Mouse (Mus musculus) left cerebral cortex, postnatal 36 days (tissue): Measurements from ENCODE around the gene Dock10. TPM values are rescaled to one million over a fixed set of nuclear protein-coding genes. Genes with fewer than 3 reads are reported as not detected.

Experiments used
- DNase-seq, 2 experiments: peaks; one replicate each; pipeline ENCODE4 v3.0.0; 2021 to 2022; ENCODE audit warnings: low spot score in 2 of 2, mixed read lengths in 1 of 2
- intact Hi-C: fragments of 180-260 bp; cut with DNase I; formaldehyde crosslinking; loops from one replicate; pipeline ENCODE4 v1.15.1; 2025
- total RNA-seq, 2 experiments: library from RNA; stranded (reverse); gene quantifications; 2 replicates each; pipeline ENCODE4 v1.2.3; 2021

The Dock10 gene
- total RNA-seq, 2 experiments from 2014 or later: 24.4 to 36.4 TPM

DNA sequence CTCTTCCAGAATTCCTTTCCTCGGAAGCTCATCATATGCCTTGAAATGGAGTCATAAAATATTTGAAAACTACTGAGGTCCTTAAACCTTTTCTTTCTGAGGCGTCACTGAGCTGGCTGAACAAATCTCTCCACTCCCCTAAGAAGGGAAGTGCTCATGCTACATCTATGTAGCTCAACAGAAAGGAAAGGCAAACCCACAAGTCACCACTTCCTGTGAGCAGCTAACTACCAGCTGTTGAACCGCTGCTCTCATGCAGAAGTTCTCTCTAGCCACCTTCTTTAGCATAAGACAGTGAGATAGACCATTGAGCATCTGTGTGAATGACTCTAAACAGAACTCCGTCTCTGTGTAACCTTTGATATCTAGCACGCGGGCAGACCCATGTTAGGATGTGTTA is 93.2 kb downstream of the Dock10 start:
- DNase-seq: no peak
- intact Hi-C loops: no loop called here

DNA sequence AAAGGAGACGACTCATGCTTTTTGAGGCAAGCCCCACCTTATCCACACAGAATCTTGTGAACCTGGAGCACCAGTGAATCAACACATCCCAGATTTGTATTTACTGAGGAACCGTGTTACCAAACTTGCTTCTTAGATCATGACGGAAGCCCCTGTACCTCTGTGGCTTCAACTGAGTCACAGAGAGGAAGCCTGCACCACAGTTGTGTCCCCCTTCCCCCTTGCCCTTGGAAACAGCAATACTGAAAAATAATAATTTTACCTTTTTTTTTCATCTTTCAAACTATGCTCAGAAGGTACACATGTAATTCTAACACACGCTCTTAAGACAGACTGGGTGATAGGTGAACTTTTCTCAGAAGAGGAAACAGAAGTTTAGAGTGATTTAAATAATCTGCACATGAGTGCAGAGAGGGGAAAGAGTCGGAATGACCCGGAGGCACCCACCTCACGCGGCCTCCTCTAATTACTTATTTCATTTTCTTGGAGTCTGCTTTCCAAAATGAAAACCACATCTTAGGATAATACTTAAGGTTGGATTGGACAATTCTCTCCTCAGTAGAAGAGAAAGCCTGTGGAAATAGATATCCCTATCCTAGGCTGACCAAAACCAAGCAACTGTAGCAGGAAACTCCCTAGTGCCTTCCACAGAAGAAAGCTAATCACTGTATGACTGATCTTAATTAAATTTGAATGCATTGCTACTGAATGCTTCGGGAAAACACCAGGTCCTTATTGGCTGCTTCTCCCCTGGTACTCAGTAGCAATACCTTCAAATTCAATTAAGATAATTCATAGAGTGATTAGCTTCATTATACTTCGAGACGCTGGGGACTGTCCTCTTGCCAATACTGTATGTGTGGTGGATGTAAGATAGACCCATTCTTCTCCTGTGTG is 96.6 kb downstream of the Dock10 start:
- DNase-seq: no peak
- intact Hi-C loops: no loop called here

DNA sequence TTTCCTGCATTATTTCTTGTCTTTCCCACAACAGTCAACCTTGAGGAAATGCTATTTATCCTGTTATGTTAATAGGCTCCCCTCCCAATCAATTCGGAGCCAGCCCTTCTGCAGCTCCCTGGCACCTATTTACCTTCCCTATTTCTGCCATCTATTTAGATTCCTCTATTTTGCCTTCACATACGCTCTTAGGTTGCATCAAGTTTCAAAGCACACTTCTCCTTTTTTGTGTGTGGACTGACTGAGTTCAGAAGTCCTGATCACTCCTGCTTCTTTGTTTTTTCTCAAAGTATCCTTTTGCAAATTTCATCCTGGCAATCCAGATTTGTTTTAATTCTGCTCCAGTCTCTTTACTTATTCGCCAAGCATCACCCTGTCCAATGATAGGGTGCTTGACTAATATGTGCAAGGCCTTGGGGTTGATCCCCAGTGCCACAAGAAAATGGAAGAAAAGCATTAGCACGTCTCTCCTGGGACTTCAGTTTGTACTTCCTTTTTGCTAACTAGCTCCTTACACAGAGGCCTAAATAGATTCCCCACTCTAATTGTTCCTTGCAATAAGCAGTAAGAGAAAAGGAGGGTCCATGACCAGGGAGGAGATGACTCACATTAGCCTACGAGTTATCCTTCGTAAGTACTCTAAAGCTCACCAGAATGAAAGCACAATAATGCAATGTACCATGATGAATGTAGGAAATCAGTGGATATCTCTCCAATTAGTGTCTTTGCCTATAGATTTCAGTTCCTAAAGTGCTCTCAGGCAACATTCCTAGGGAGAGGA is 98.7 kb downstream of the Dock10 start:
- DNase-seq: no peak
- intact Hi-C loops: no loop called here

DNA sequence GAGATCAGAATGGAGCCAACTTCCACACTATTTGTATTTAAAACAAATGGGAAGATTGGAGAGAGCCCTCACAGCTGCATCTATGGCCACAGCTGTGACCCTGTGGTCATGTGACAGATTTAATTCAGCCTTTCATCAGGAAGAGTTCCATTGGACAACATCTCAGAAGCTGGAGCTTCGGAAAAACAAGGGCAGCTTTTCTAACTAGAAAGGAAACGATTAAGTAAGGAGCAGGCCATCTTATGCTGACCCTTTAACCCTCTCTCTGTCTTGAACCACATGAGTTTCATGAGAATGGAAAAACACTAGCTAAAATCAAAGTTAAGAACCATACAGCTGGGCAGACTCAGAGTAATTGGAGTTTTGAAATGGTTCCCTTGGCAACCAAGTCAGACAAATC is 101.9 kb downstream of the Dock10 start:
- no peak for DNase-seq
- intact Hi-C loops: no loop called here

DNA sequence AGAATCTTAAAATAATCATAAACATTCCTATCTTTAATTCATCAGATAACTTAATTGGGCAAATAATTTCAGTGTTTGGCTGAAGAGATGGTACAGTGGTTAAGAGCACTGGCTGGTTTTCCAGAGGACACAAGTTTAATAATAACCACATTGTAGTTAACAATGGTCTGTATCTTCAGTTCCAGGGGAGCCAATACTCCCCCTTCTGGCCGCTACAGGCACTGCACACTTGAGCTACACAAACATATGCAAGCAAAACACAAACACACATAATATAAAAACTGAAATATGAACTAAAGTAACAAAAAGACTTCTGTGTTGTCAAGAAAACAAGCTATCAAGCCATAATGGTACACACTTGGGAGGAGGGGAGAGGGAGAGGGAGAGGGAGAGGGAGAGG is 102.5 kb downstream of the Dock10 start:
- no peak for DNase-seq
- intact Hi-C loops: no loop called here

DNA sequence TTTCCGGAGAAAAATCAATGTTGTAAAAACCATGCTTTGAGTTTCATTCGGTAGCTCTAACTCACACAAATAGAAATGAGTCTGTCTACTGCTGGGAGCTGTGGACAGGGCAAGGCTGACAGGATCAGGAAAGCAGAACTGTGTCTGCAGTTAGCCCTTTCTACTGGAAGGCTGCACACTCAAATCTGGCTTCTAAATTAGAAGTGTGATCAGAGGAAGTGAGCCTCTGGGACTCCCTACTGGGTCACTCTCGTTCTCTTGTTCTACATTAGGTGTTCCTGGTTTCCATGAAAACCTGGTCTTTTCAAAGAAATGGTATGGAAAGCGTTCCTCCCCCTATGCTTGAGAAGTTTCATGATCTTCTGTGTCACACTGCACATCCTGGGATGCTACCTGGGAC is 103.1 kb downstream of the Dock10 start:
- DNase-seq: no peak
- intact Hi-C loops: no loop called here

DNA sequence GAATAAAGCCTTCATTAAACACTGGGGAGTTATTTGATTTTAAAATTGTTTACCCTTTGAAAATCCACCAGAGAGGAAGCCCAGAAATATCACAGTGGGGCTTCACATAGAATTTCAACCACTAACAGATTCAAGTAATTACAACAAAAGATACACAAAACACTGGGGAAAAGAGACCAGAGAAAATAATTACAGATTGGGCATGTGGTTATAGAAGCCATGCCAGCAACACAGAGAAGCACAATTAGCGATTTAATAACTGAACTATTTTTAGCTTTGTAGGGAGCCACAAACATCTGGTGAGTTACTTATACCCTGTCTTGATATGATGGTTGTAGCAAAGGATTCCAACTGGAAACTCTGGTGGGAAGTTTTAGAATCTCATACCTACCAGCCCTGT is 104.2 kb downstream of the Dock10 start:
- intact Hi-C loops: no loop called here
- no peak for DNase-seq

DNA sequence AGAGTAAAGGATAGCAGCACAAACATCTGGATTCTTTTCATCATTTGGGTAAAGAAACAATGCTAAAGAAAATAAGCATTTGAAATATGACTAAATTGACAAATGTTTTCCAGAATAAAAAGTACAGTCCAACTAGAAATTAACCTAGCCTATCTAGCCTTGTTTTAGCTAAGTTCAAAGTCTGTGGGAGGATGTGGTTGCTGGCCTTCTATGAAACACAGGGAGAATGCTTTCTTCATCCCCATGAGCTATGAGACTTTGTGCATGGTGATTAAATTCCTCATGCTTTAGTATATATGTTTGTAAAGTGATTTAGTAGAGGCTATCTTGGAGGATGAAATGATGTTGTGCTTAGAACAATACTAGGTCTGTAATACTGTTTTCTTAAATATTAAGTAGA is 105.5 kb downstream of the Dock10 start:
- intact Hi-C loops: no loop called here
- no peak for DNase-seq

DNA sequence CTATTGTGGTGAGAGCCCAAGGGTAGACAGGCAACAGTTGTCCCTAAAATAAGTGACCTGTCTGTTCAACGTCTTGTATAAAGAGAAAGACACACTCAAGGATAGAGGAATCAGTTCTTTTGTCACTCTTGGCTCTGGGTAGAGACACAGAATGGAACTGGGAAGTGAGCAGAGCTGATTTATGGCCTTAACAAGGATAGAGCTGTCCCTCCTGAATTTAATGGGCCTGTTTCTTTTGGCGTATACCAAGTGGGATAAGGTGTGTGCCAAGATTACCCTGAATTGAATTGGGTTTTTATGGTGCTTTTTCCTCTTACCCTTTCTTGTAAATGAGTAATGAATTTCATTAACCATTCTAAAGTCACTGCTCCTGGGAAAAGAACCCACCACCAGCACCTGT is 106.2 kb downstream of the Dock10 start:
- intact Hi-C loops: no loop called here
- DNase-seq: no peak

DNA sequence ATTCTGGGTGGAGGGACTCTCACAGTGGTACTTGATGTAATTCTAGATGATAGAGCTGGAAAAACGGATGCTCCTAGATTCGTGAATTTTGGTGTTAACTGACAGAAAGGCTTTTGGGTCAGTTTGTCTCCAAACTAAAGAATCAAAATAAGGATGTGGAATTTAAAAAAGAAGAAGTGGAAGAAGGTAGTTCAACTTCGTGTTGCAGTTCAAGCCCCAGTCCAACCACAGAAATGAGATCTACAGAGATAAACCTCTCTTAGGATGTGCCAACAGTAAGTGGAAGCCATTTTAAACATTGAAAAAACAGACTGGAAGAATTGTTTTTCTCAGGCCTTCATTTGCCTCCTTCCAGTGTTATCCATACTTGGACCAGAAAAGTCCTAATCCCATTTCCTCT is 111.7 kb downstream of the Dock10 start:
- DNase-seq: no peak
- intact Hi-C loops: no loop called here

DNA sequence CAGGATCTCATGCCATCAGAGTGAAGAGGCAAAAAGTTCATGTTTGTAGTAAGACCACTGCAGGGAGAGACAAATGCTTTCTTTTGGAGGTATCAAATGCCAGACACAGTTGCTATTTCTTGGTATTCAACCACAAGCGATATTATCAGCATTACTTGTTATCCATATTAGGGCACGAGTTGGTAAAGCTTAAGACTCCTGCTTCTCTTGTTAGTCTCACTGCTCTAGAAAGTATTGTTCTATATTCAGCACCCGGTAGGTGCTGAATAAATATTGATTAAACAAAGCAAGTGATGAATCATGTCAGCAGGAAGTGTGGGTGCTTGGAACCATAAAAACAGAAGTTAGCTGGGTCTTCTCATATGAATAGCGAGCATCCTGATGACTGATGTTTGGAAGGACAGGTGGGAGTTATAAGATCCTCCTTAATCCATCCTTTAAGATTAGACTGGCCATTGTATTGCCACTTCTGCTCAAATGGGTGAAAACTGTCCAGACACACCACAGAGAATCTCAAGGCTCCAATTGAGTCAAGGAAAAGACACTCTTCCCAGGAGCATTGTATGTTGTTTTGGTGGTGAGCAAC is 114.4 kb downstream of the Dock10 start:
- no peak for DNase-seq
- intact Hi-C loops: no loop called here

DNA sequence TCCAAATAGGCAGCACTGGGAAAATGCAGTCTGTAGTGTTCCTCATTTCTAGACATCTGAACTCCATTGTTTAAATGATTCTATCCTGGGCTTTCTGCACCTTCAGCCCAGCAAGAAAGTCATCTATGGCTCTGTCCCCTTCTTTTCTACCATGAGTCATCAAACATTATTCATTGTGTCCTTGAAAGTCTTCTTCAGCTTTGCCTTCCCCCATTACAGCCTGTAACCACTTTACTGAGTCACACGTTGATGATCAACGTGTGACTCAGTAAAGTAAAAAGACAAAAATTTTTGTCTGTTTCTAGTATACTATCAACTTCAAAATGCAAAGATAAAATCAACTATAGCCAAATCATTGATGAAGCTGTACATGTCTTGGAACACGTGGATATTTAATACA is 116.5 kb downstream of the Dock10 start:
- DNase-seq: no peak
- intact Hi-C loops: no loop called here

DNA sequence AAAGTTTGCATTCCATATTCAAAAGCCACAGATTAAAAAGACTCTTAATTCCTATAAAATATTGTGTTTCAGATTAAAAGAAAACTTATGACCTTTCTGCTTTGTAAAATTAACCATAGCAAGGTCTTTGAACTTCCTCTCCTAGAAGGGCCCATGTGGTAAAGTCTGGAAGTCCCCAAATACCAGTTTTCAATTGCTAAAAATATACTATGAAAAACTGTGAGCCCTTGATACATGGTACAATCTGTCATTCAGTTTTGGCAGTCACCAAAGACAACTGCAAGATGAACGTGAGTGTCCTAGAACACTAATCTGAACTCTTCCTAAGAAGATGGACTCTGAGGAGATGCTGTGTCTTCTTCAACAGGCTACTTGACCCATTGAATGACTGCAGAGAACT is 117.0 kb downstream of the Dock10 start:
- intact Hi-C loops: no loop called here

DNA sequence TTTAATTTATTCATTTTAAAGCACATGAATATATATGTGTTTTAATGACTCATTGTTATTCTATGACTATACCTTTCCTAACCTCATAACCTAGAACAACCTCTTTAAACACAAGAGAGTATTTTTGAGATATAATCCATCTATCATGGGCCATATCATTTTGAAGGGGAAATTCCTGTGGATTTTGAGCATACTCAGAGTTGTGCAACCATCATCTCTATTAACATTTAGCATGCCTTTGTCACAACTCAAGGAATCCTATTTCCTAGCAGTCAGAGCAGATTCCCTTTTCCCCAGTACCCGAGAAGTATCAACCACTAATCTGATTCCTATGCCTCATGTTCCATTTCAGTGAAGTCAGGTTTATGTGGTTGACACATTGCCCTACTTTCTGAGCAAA is 118.8 kb downstream of the Dock10 start:
- intact Hi-C loops: no loop called here
- DNase-seq: no peak

More for the DNA sequence above, 117.0 kb downstream of the Dock10 start:
- no peak for DNase-seq

DNA sequence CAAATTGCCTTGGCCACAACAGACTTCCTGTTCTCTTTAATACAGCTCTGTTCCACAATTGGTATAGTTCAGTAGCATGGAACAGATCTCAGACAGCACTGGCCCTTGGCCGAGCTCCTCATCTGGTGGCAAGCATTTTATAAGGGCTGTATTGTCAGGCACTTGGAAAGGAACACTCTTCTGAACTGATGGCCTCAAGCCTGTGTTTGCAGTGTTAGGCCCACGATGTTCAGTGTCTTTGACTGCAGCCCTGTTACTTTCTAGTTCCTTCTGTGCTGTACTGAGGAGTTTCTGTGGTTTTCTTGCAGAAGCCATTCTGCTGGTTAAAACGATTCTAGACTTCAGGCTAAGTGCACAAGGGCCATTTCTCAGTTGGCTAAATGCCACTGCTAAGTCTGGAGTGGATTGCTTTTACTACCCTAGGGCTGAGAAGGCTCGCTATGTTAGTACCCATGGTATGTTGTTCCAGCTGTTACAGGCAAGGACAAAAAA is 121.1 kb downstream of the Dock10 start:
- peak; percentile 22 to 31 for DNase-seq
- intact Hi-C loops: no loop called here

DNA sequence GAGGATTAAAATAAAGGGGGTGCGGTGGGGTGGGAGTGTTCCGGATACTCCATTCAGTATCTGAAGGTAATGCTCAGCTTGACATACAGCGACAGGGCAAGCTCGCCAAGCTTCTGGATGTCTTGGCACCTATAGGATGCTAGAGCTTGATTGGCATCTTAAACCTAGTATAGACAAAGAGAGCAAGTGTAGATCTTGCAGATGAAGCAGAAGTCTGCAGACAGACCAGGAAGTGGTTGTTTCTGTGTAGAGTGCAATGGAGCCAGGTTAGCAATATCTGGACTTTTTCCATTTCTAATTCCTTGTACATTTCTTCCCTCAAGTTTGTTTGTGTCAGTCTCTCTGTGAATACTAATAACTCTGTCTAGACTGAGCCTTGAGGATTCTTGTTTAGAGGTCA is 122.5 kb downstream of the Dock10 start:
- intact Hi-C loops: no loop called here

DNA sequence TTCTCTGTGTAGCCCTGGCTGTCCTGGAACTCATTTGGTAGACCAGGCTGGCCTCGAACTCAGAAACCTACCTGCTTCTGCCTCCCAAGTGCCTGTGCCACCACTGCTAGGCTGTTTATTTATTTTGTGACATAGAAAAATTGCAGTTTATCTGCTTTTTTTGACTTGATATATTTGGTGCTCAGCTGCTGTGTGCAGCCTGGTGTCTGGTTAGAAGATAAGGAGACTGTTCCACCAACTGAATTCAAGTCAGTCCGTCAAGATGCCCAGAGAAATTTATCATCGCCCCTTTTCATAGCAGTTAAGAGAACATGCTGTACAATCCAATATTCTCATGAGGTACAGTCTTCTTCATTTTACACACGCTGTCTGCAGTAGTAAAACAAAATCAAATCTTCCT is 124.8 kb downstream of the Dock10 start:
- intact Hi-C loops: no loop called here
- DNase-seq: no peak

More for the DNA sequence above, 122.5 kb downstream of the Dock10 start:
- DNase-seq: no peak

DNA sequence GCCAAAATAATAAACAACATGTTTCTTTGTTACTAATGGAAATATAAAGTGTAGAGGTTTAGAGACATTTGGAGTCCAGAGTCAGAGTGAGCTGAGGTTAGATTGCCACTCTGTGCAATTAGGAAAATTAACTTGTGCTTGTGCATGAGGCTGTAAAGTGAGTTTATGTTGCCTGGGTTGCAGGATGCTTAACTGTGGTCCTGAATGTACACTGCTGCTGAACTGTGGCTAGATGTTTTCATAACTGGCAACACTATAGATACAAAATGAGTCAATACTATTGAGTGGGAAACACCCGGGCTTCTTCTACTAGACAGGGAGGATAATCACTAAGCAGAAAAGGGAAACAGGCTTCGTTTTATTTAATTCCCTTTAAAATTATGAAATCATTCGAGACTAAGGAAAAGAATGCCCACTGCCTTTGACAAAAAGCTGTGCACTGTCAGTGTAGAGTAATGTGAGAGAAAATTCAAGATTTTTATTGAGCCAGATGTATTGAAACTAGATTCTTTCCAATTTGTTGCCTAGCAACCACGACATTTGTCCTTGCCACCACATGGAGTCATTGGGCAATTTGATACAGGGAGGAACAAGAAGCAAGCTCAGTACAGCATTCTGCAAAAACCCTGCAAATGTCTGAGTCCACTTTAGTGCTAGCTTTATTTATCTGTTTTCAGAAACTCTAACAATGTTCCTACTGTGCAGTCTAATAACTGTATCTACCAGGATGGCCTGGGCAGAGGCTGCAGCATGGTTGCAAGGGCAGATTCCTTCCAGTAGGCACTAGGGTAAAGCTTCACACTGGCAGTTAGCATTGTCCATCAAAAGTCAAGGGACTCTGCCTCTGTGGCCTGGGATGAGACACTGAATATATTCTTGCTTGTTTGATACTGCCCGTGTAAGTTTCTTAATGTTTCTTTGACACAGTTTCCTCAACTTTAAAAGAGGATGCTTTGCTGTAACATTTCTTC is 127.9 kb downstream of the Dock10 start:
- intact Hi-C loops: no loop called here
- DNase-seq: no peak

DNA sequence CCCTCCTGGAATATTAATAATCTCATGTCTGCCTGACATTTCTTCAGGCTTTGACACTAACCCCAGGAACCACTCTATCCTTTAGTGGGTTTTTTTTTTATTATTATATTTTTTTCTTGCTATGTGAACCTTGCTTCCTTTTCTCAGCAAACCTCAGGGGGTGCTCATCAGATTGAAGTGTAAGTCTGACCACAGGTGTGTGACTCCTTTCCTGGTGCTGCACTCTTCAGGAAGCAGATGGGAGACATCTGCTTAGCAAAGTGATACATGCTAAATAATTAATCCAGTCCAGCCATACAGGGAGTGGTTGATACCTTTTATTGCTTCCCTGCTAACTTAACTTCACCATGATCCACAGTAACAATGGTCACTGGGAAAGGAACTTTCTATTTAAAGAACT is 130.3 kb downstream of the Dock10 start:
- intact Hi-C loops: no loop called here
- no peak for DNase-seq
